Mouse (Mus musculus): ENCODE measurements around the gene Serinc3.

- TF ChIP-seq POLR2A (IDR thresholded peaks at IDR 0.05; ENCODE audit: low read depth, low read length) (no peak), CTCF (IDR thresholded peaks at IDR 0.05; ENCODE audit: borderline replicate concordance, insufficient read depth, low read length) (no peak)
These were observed 42.0 kb upstream of the Serinc3 start for GRCm38 (mm10) chr2:163686886-163687285.
